Mouse (Mus musculus): ENCODE measurements around the gene Pla2g15.

GRCm38 (mm10) chr8:106129232-106129930, 20.8 kb upstream of the Pla2g15 start:
- no peak for TF ChIP-seq CTCF (conservative IDR thresholded peaks at IDR 0.05; ENCODE audit: low read length)
- no peak for TF ChIP-seq POU5F1 (IDR thresholded peaks at IDR 0.05; ENCODE audit: borderline replicate concordance, low read length)

Data from E14TG2a.4 (cell line).